Mouse (Mus musculus) stomach, embryonic 16.5 days (tissue): ENCODE measurements around the gene Mdk. TPM values are rescaled to one million over a fixed set of nuclear protein-coding genes. Genes with fewer than 3 reads are reported as not detected.

Experiments used
- ATAC-seq: fragments of 200-750 bp; cut with Nextera tagmentation; 2 replicates; pipeline ENCODE4 v1.8.0; 2017; ENCODE audit warnings: moderate number of reproducible peaks, moderate TSS enrichment; ENCODE audit not compliant: insufficient read depth, low FRiP score
- H3K27ac ChIP-seq: fragments of 300-500 bp; sonication (generic); 2 replicates; pipeline ENCODE4 v1.5.1; 2014; ENCODE audit warnings: low read length
- H3K27me3 ChIP-seq: fragments of 300-500 bp; sonication (generic); 2 replicates; pipeline ENCODE4 v1.6.1; 2014; ENCODE audit warnings: low read length, control low read depth, mixed read lengths; ENCODE audit not compliant: control insufficient read depth, insufficient read depth
- H3K36me3 ChIP-seq: fragments of 300-500 bp; sonication (generic); 2 replicates; pipeline ENCODE4 v1.6.1; 2014; ENCODE audit warnings: low read length; ENCODE audit not compliant: control insufficient read depth, insufficient read depth
- H3K4me1 ChIP-seq: fragments of 300-500 bp; sonication (generic); 2 replicates; pipeline ENCODE4 v1.6.1; 2014; ENCODE audit warnings: low read length, control low read depth, mixed read lengths; ENCODE audit not compliant: control insufficient read depth, insufficient read depth
- H3K4me2 ChIP-seq: fragments of 300-500 bp; sonication (generic); 2 replicates; pipeline ENCODE4 v1.6.1; 2014; ENCODE audit warnings: low read depth, low read length, mixed read lengths
- H3K4me3 ChIP-seq: fragments of 300-500 bp; sonication (generic); replicated peaks from 2 replicates; pipeline ENCODE4 v1.5.1; 2014; ENCODE audit warnings: mild to moderate bottlenecking, low read length
- H3K9ac ChIP-seq: fragments of 300-500 bp; sonication (generic); 2 replicates; pipeline ENCODE4 v1.6.1; 2014; ENCODE audit warnings: low read length
- H3K9me3 ChIP-seq: fragments of 300-500 bp; sonication (generic); replicated peaks from 2 replicates; pipeline ENCODE4 v1.6.1; 2016; ENCODE audit warnings: low read length, control low read depth; ENCODE audit not compliant: control insufficient read depth
- WGBS: fragments of 180-500 bp; shearing (Covaris S2); extraction: QIAGEN DNeasy Blood & Tissue Kit; methylation state at CpG from one replicate; pipeline ENCODE4 v1.1.7; 2014; 5-methylcytosine and 5-hydroxymethylcytosine counted together
- polyA plus RNA-seq: library from polyadenylated mRNA; unstranded; fragments of >200 nt; fragmentation: Nextera tagmentation; extraction: Ambion mirVana; gene quantifications from 2 replicates; pipeline ENCODE4 v1.2.1, GENCODE M21; 2015

The Mdk gene
- polyA plus RNA-seq, 1 experiment from 2014 or later, result 550 TPM

GRCm38 (mm10) chr2:91930761-91931291 lies 1.3 kb downstream of the Mdk start:
- peak overlapping the region; percentile 54 for H3K4me3 ChIP-seq
- H3K36me3 ChIP-seq, result 0 out of 2 replicates have a peak, but pooled peaks cover 5% of the 10 kb centered on the region
- peak overlapping the region; percentile 78 for H3K4me2 ChIP-seq
- H3K9ac ChIP-seq, result peak overlapping the region; percentile 85
- H3K4me1 ChIP-seq, result peaks cover 32% of the 10 kb centered on the region
- peak overlapping the region; percentile 63 for H3K27ac ChIP-seq
- 7% methylated on average over 23 of the region's 23 CpGs for WGBS
- no peaks in the 10 kb centered on the region for H3K9me3 ChIP-seq
- no peak for ATAC-seq
- H3K27me3 ChIP-seq, result no peaks in the 10 kb centered on the region

GRCm38 (mm10) chr2:91929936-91930335 lies 2.2 kb downstream of the Mdk start:
- WGBS, result 15% methylated on average over 12 of the region's 12 CpGs
- peak overlapping the region; percentile 54 for H3K4me3 ChIP-seq
- ATAC-seq, result no peak

GRCm38 (mm10) chr2:91929455-91929854 lies 2.6 kb downstream of the Mdk start:
- WGBS, result 59% methylated on average over 3 of the region's 3 CpGs
- Histone ChIP-seq H3K9ac (no peak overlapping the region), H3K4me1 (peaks cover 32% of the 10 kb centered on the region), H3K27me3 (no peaks in the 10 kb centered on the region; the same call in 1 of the 2 replicates), H3K4me2 (no peak overlapping the region), H3K9me3 (no peaks in the 10 kb centered on the region), H3K36me3 (0 out of 2 replicates have a peak, but pooled peaks cover 2% of the 10 kb centered on the region), H3K27ac (no peak overlapping the region), H3K4me3 (no peak overlapping the region)
- ATAC-seq, result no peak

More at GRCm38 (mm10) chr2:91929936-91930335, 2.2 kb downstream of the Mdk start:
- peak overlapping the region; percentile 85; the same call in 1 of the 2 replicates for H3K9ac ChIP-seq
- peaks cover 32% of the 10 kb centered on the region for H3K4me1 ChIP-seq
- no peak overlapping the region for H3K27ac ChIP-seq
- H3K9me3 ChIP-seq, result no peaks in the 10 kb centered on the region
- H3K36me3 ChIP-seq, result 0 out of 2 replicates have a peak, but pooled peaks cover 5% of the 10 kb centered on the region
- no peaks in the 10 kb centered on the region for H3K27me3 ChIP-seq
- peak overlapping the region; percentile 78 for H3K4me2 ChIP-seq

- WGBS, result 67% methylated on average over 23 of the region's 23 CpGs
- H3K4me3 ChIP-seq, result no peak overlapping the region
- H3K36me3 ChIP-seq, result no peaks in the 10 kb centered on the region
- ATAC-seq, result no peak
- H3K27ac ChIP-seq, result no peak overlapping the region
- H3K27me3 ChIP-seq, result peaks cover 3% of the 10 kb centered on the region
- H3K9me3 ChIP-seq, result no peaks in the 10 kb centered on the region
- no peak overlapping the region for H3K9ac ChIP-seq
- H3K4me2 ChIP-seq, result no peak overlapping the region
- peaks cover 36% of the 10 kb centered on the region for H3K4me1 ChIP-seq
These were observed 3.4 kb downstream of the Mdk start for GRCm38 (mm10) chr2:91928534-91929350.

- Histone ChIP-seq H3K9ac (no peak overlapping the region), H3K27ac (no peak overlapping the region), H3K27me3 (peaks cover 10% of the 10 kb centered on the region), H3K4me1 (peaks cover 31% of the 10 kb centered on the region), H3K9me3 (no peaks in the 10 kb centered on the region), H3K4me3 (no peak overlapping the region), H3K4me2 (peak overlapping the region; percentile 41; the same call in 1 of the 2 replicates), H3K36me3 (no peaks in the 10 kb centered on the region)
- ATAC-seq, result no peak
- 40% methylated on average over 34 of the region's 34 CpGs for WGBS
These were observed 4.1 kb downstream of the Mdk start for GRCm38 (mm10) chr2:91927826-91928533.

- WGBS, result 80% methylated on average over 3 of the region's 3 CpGs
- H3K27ac ChIP-seq, result no peak within 1 kb of the TSS
- peak within 1 kb of the TSS; percentile 41; the same call in 1 of the 2 replicates for H3K4me2 ChIP-seq
- no peak within 1 kb of the TSS for H3K9ac ChIP-seq
- no peaks in the 10 kb centered on the region for H3K36me3 ChIP-seq
- H3K4me1 ChIP-seq, result peaks cover 29% of the 10 kb centered on the region
- H3K27me3 ChIP-seq, result peaks cover 20% of the 10 kb centered on the region
- no peak within 1 kb of the TSS for H3K4me3 ChIP-seq
- no peaks in the 10 kb centered on the region for H3K9me3 ChIP-seq
- ATAC-seq, result no peak
These were observed 5.1 kb downstream of the Mdk start, which contains the start of gene Chrm4 for GRCm38 (mm10) chr2:91926949-91927348. Gene Chrm4, plus strand, starts transcription at chr2:91927249.

GRCm38 (mm10) chr2:91925442-91925841 lies 6.7 kb downstream of the Mdk start:
- 72% methylated on average over 15 of the region's 15 CpGs for WGBS
- no peak overlapping the region for H3K27ac ChIP-seq
- H3K27me3 ChIP-seq, result peaks cover 27% of the 10 kb centered on the region
- no peak overlapping the region for H3K4me3 ChIP-seq
- H3K4me2 ChIP-seq, result no peak overlapping the region
- ATAC-seq, result no peak
- no peak overlapping the region for H3K9ac ChIP-seq
- peaks cover 30% of the 10 kb centered on the region for H3K4me1 ChIP-seq
- H3K36me3 ChIP-seq, result no peaks in the 10 kb centered on the region
- no peaks in the 10 kb centered on the region for H3K9me3 ChIP-seq

GRCm38 (mm10) chr2:91924726-91925125 lies 7.4 kb downstream of the Mdk start:
- no peak overlapping the region for H3K9ac ChIP-seq
- H3K36me3 ChIP-seq, result no peaks in the 10 kb centered on the region
- WGBS, result 88% methylated on average over 1 of the region's 1 CpGs
- H3K27me3 ChIP-seq, result peaks cover 27% of the 10 kb centered on the region
- peaks cover 23% of the 10 kb centered on the region for H3K4me1 ChIP-seq
- H3K4me3 ChIP-seq, result no peak overlapping the region
- H3K4me2 ChIP-seq, result no peak overlapping the region
- no peaks in the 10 kb centered on the region for H3K9me3 ChIP-seq
- no peak for ATAC-seq
- no peak overlapping the region for H3K27ac ChIP-seq
